Mouse (Mus musculus) testis, adult 2 months (tissue): Measurements from ENCODE around the gene Polr1e. TPM values are rescaled to one million over a fixed set of nuclear protein-coding genes. Genes with fewer than 3 reads are reported as not detected.
"Not testable (repeated sequence)": the region's sequence is repeated elsewhere in the genome, so short reads cannot be mapped to it uniquely, and the experiment has no call there.

Experiments used
- H3K27ac ChIP-seq: fragments of 200-500 bp; 2 replicates; pipeline ENCODE4 v1.5.1; 2012; ENCODE audit warnings: low read depth, low read length; ENCODE audit not compliant: control insufficient read depth, insufficient read depth
- H3K27me3 ChIP-seq: fragments of 200-500 bp; 2 replicates; pipeline ENCODE4 v1.6.1; 2012; ENCODE audit warnings: mild to moderate bottlenecking, low read length, moderate library complexity; ENCODE audit not compliant: control insufficient read depth, insufficient read depth
- H3K36me3 ChIP-seq: fragments of 200-500 bp; 2 replicates; pipeline ENCODE4 v1.6.1; 2012; ENCODE audit warnings: mild to moderate bottlenecking, low read length; ENCODE audit not compliant: control insufficient read depth, insufficient read depth
- H3K4me1 ChIP-seq: fragments of 200-500 bp; 2 replicates; pipeline ENCODE4 v1.6.1; 2012; ENCODE audit warnings: low read length; ENCODE audit not compliant: control insufficient read depth, insufficient read depth
- H3K4me3 ChIP-seq: fragments of 200-500 bp; 2 replicates; pipeline ENCODE4 v1.5.1; 2012; ENCODE audit warnings: low read depth, mild to moderate bottlenecking, low read length, moderate library complexity, mixed read lengths; ENCODE audit not compliant: control insufficient read depth
- CTCF ChIP-seq: fragments of 200-500 bp; IDR thresholded peaks from 2 replicates; pipeline ENCODE4 v1.5.1; 2012; ENCODE audit warnings: low read depth, mild to moderate bottlenecking, inconsistent platforms, low read length, moderate library complexity; ENCODE audit not compliant: control insufficient read depth, insufficient read depth, insufficient replicate concordance
- POLR2A ChIP-seq: fragments of 200-500 bp; IDR thresholded peaks from 2 replicates; pipeline ENCODE4 v1.6.1; 2012; ENCODE audit warnings: low read depth, mild to moderate bottlenecking, inconsistent platforms, low read length, moderate library complexity; ENCODE audit not compliant: control insufficient read depth
- polyA plus RNA-seq: library from polyadenylated mRNA; depleted of rRNA; stranded (reverse); fragments of >200 nt; gene quantifications from 2 replicates; pipeline ENCODE4 v1.2.3, GENCODE M21; 2012

Gene Polr1e
- polyA plus RNA-seq, 1 experiment: 6.3 TPM

DNA sequence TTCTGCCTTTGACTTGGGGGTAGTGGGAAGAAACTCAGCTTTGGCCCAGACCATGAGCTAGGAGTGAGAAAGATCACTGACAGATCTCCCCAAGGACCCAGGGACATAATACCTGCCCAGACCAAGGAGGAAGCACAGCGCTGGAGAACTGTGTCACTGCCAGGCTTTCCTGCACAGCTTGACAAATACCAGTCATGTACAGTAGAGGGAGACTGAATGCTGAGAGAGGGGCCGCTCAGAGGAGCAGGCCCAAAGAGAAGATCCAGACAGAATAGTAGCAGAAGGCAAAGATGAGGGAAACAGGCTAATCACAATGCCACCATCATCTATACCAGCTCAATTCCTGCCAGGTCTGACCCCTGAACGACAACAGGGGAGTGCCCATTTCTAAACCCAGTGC, 36.5 kb downstream of the Polr1e start:
- TF ChIP-seq POLR2A (no peak), CTCF (no peak)
- Histone ChIP-seq H3K4me1 (no peaks in the 10 kb centered on the region), H3K27me3 (no peaks in the 10 kb centered on the region), H3K4me3 (no peak overlapping the region), H3K36me3 (no peaks in the 10 kb centered on the region), H3K27ac (no peak overlapping the region)

DNA sequence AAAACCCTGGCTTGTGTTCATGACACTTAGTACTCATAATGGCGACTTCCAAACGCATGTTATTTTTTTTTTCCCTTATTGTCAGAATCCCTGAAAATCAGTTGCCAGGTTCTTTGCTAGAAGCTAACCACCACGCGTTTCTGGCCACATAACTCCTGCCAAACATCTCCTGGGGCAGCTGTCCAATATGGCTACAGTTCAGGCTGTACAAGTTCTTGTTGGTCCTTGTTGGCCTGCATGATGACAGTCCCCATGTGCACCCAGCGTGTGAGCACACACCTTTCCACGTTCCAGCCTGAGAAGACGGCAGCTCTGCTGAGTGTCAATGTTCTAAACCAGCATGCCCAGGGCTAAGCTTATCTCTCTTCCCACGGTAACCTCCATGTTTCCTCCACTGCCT, 37.1 kb downstream of the Polr1e start:
- Histone ChIP-seq H3K36me3 (no peaks in the 10 kb centered on the region), H3K27ac (no peak overlapping the region), H3K27me3 (no peaks in the 10 kb centered on the region), H3K4me3 (no peak overlapping the region), H3K4me1 (no peaks in the 10 kb centered on the region)
- TF ChIP-seq CTCF: no peak
- no peak for TF ChIP-seq POLR2A

GRCm38 (mm10) chr4:45063836-45064235, 45.5 kb downstream of the Polr1e start:
- H3K36me3 ChIP-seq, H3K4me3 ChIP-seq, H3K4me1 ChIP-seq, H3K27me3 ChIP-seq, H3K27ac ChIP-seq: not testable (repeated sequence)

GRCm38 (mm10) chr4:45064577-45064976, 46.2 kb downstream of the Polr1e start:
- H3K4me3 ChIP-seq: no peak overlapping the region
- no peaks in the 10 kb centered on the region for H3K27me3 ChIP-seq
- H3K4me1 ChIP-seq: no peaks in the 10 kb centered on the region
- TF ChIP-seq POLR2A: no peak
- no peak for TF ChIP-seq CTCF
- H3K27ac ChIP-seq: no peak overlapping the region
- no peaks in the 10 kb centered on the region for H3K36me3 ChIP-seq

DNA sequence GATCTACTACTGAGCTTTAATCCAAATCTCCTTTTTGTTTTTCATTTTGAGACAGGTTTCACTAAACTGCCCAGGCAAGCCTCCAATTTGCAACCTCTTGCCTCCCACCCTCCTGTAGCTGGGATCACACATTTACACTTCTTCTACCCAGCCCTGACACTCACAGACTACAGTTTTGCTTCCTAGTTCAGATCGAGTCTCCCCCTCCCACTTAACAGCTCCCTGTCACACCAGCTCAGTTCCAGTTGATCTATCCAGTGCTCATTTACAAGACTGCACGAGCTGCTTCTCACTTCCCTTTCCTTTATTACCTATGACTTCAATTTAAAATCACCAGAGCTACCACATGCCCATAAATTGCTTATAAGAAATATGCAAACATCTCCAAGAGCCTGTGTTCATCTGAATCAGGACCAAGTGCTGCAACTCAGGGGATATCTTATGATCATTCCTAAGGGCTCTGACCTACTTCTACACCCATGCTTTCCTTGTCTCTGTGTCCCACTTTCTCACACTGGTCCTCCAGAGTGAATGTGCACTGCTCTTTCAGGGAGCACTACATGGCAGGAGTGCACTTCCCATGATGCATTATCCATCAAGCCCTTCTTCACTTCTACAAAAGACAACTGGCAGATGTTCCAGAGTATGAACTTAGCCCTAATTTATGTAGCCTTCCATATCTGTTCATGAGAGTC, 47.8 kb downstream of the Polr1e start:
- TF ChIP-seq CTCF (no peak), POLR2A (no peak)
- no peaks in the 10 kb centered on the region for H3K4me1 ChIP-seq
- H3K27ac ChIP-seq: no peak overlapping the region
- no peaks in the 10 kb centered on the region for H3K36me3 ChIP-seq
- H3K4me3 ChIP-seq: no peak overlapping the region
- H3K27me3 ChIP-seq: no peaks in the 10 kb centered on the region

DNA sequence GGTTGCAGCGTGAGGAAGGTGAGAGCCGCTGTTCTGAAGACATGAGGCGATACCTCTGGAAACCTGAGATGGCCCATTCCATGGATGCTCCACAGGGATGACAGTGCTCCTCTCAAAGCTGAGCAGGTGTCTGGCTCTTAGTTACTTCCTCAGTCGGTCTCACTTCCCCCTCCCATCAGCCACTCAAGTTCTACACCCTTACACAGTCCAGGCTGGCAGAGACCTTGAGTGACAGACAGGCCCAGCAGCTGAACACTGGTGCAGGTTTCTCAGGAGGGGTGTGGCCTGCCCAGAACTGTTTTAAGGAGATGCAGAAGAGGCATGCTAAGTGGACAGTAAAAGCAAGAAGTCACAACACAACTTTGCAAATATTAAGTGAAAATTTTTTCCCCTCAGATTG, 49.4 kb downstream of the Polr1e start:
- no peak for TF ChIP-seq POLR2A
- TF ChIP-seq CTCF: no peak

DNA sequence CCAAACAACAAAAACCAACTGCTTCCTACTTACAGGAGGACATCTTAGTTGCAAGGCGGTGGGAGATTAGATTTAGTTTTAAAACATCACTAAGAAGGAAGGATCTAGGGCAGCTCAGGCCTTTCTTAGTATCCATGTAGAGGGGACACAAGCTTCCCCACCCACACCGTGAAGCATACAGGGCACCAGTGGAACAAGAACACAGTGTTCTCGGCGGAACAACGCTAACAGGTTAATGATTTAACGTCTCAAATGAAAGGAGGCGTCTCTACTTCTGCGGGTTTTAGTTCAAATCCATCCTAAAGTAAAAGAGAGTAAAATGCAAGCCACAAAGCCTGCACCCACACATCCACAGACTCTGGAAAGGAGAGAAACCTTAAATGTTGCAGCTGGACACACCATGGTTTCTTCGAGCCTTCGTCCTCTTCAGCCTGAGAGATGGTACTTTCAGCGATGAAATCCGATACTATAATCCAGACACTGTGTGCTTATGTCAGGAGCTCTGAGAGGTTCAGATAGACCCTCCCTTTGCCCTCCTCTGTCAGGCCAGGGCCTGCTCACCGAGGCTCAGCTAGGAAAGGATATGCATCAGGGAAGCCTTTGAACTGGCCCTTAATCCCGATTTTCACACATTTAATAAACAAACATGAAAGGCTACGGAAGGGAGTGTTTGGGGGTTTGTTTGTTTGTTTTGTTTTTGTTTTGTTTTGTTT, 54.0 kb downstream of the Polr1e start:
- Histone ChIP-seq H3K4me1 (no peaks in the 10 kb centered on the region), H3K27me3 (no peaks in the 10 kb centered on the region), H3K27ac (no peak overlapping the region), H3K36me3 (no peaks in the 10 kb centered on the region), H3K4me3 (no peak overlapping the region)
- TF ChIP-seq POLR2A (no peak), CTCF (no peak)

More for the DNA sequence above, 49.4 kb downstream of the Polr1e start:
- Histone ChIP-seq H3K36me3 (no peaks in the 10 kb centered on the region), H3K4me1 (no peaks in the 10 kb centered on the region), H3K27ac (no peak overlapping the region), H3K27me3 (no peaks in the 10 kb centered on the region), H3K4me3 (no peak overlapping the region)

DNA sequence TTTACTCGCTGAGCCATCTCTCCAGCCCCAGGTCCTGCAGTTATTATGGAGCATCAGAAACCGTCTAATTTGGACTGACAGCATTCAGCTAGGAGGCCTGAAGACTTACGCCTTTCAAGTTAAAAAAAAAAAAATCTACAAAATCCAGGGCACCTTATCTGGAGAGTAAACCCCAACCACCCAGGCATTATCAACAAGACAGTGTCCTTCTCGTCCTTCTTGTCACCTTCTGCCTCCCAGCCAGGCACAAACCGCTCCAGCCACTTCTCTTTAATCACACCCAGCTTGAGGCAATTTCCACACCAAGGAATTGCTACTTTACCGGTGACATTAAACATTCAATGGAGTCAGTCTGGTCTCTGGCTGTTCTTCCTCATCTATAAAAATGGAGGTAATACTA, 55.2 kb downstream of the Polr1e start:
- H3K36me3 ChIP-seq: no peaks in the 10 kb centered on the region
- no peaks in the 10 kb centered on the region for H3K4me1 ChIP-seq
- TF ChIP-seq POLR2A: no peak
- TF ChIP-seq CTCF: no peak
- H3K27me3 ChIP-seq: no peaks in the 10 kb centered on the region
- no peak overlapping the region for H3K27ac ChIP-seq
- no peak overlapping the region for H3K4me3 ChIP-seq

GRCm38 (mm10) chr4:45081041-45081440, 62.7 kb downstream of the Polr1e start:
- H3K4me1 ChIP-seq, H3K27ac ChIP-seq, H3K27me3 ChIP-seq, H3K36me3 ChIP-seq, H3K4me3 ChIP-seq: not testable (repeated sequence)
